Mouse (Mus musculus) embryonic facial prominence, embryonic 15.5 days (tissue): ENCODE measurements around the gene Tuba1b. TPM values are rescaled to one million over a fixed set of nuclear protein-coding genes. Genes with fewer than 3 reads are reported as not detected.

Source experiments
- ATAC-seq: fragments of 200-750 bp; cut with Nextera tagmentation; 2 replicates; pipeline ENCODE4 v1.8.0; 2017; ENCODE audit warnings: low read depth, moderate TSS enrichment; ENCODE audit not compliant: insufficient number of reproducible peaks, low FRiP score, low TSS enrichment
- H3K27ac ChIP-seq: fragments of 300-500 bp; sonication (generic); replicated peaks from 2 replicates; pipeline ENCODE4 v1.5.1; 2015; ENCODE audit warnings: mild to moderate bottlenecking, inconsistent platforms
- H3K27me3 ChIP-seq: fragments of 300-500 bp; sonication (generic); 2 replicates; pipeline ENCODE4 v1.6.1; 2015; ENCODE audit warnings: inconsistent platforms
- H3K36me3 ChIP-seq: fragments of 300-500 bp; sonication (generic); 2 replicates; pipeline ENCODE4 v1.6.1; 2015; ENCODE audit warnings: mild to moderate bottlenecking, inconsistent platforms
- H3K4me1 ChIP-seq: fragments of 300-500 bp; sonication (generic); 2 replicates; pipeline ENCODE4 v1.6.1; 2015; ENCODE audit warnings: inconsistent platforms
- H3K4me2 ChIP-seq: fragments of 300-500 bp; sonication (generic); replicated peaks from 2 replicates; pipeline ENCODE4 v1.6.1; 2015; ENCODE audit warnings: mild to moderate bottlenecking, inconsistent platforms
- H3K4me3 ChIP-seq: fragments of 300-500 bp; sonication (generic); replicated peaks from 2 replicates; pipeline ENCODE4 v1.5.1; 2015; ENCODE audit warnings: mild to moderate bottlenecking, inconsistent platforms
- H3K9ac ChIP-seq: fragments of 300-500 bp; sonication (generic); 2 replicates; pipeline ENCODE4 v1.6.1; 2015; ENCODE audit warnings: inconsistent platforms
- H3K9me3 ChIP-seq: fragments of 300-500 bp; sonication (generic); replicated peaks from 2 replicates; pipeline ENCODE4 v1.6.1; 2016; ENCODE audit warnings: inconsistent platforms
- WGBS: fragments of 180-500 bp; shearing (Covaris S2); methylation state at CpG from one replicate; pipeline ENCODE4 v1.1.7; 2015; 5-methylcytosine and 5-hydroxymethylcytosine counted together
- polyA plus RNA-seq: library from polyadenylated mRNA; unstranded; fragments of >200 nt; fragmentation: Nextera tagmentation; extraction: Ambion mirVana; gene quantifications from 2 replicates; pipeline ENCODE4 v1.2.1, GENCODE M21; 2015

Gene Tuba1b
- polyA plus RNA-seq, 1 experiment from 2014 or later = 1,514 TPM

DNA sequence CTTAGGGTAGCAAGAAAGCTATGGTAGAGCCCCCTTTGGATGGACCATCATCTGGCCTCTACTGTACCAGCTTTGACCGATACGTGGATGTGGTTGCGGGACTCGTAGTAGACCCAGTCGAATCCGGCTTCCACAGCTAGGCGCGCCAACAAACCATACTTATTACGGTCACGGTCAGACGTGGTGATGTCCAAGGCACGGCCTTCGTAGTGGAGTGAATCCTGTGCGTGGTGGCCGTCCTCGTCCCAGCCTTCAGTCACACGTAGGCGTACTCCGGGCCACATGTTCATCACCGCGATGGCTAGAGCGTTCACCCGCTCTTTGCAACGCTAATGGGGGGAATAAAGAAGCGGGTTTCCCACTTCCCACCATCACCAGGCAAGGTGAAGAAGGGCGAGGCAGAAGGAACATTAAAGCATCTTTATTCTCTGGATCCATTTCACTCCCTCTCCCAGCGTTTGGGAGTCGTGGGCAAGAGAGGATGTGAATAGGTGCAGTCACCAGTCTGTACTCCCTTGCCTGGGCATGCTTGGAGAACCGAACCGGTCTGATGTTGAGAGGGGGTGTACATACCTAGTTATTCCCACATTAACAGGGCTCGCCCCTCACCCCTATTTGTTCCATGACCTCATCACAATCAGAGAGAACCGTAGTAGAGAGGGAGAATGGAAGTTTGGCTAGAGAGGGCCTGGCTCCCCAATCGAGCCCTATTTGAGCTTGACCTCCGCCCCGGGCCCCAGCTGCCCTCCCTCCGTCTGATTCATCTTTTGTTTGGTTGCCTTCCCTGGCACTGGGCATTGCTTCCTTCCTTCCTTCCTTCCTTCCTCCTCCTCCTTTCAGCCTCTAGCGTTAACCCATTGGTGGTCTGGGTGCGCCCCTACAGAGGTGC, 39.4 kb downstream of the Tuba1b start:
- no peak overlapping the region for H3K27ac ChIP-seq
- H3K36me3 ChIP-seq = no peaks in the 10 kb centered on the region
- H3K4me3 ChIP-seq = peak overlapping the region; percentile 53
- peaks cover 48% of the 10 kb centered on the region for H3K4me1 ChIP-seq
- H3K9me3 ChIP-seq = no peaks in the 10 kb centered on the region
- H3K9ac ChIP-seq = no peak overlapping the region
- peak overlapping the region; percentile 98 for H3K4me2 ChIP-seq
- WGBS = 5% methylated on average over 38 of the region's 38 CpGs
- peaks cover 85% of the 10 kb centered on the region for H3K27me3 ChIP-seq
- no peak for ATAC-seq

DNA sequence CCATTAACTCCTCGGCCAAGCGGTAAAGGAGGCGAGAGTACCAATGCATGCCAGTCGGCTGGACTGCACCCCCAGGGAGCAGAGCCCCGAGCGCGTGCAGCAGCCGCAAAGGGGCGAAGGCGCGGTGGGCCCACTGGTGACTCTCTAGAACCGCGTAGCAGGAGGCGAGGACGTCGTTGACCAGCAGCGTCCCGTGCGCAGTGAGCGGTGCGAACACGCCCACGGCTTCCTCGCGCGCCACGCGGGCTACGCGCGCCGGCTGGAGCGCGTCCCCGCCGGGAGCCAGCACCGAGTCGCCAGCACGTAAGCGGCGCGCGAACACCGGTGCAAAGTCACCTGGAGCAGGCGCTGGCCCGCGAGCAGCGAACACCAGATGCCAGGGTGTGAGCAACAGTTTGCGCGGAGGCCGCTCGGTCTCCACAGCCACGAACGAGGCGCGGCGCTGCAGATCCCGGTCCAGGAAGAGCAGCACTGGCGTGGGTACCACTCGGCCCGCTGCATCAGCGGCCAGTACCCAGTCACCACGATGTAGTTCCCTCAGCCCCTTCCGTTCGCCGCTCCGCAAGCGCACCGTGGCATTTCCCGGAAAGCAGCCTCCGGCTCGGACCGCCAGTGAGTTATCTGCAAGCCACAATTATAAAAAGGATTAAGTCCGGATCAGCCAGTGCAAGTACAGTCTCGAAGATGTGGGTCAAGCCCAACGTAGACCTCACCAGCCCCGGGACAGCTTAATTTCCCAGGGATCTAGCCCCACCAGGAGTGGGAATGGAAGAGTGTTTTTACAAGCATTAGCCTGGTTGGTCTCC, 40.2 kb downstream of the Tuba1b start, which contains the start of gene Rhebl1:
Gene Rhebl1 (minus strand): TSS at position 601 of the 806 bp plus-strand sequence.
- WGBS = under 1% methylated on average over 77 of the region's 77 CpGs
- H3K4me1 ChIP-seq = peaks cover 48% of the 10 kb centered on the region
- ATAC-seq = no peak
- H3K27me3 ChIP-seq = peaks cover 77% of the 10 kb centered on the region
- H3K4me3 ChIP-seq = peak within 1 kb of the TSS; percentile 53
- H3K9ac ChIP-seq = peak within 1 kb of the TSS; percentile 45
- H3K4me2 ChIP-seq = peak within 1 kb of the TSS; percentile 98
- no peaks in the 10 kb centered on the region for H3K36me3 ChIP-seq
- no peak within 1 kb of the TSS for H3K27ac ChIP-seq
- no peaks in the 10 kb centered on the region for H3K9me3 ChIP-seq

GRCm38 (mm10) chr15:98893036-98893435, 41.3 kb downstream of the Tuba1b start:
- Histone ChIP-seq H3K36me3 (no peaks in the 10 kb centered on the region), H3K9me3 (no peaks in the 10 kb centered on the region), H3K4me3 (no peak overlapping the region), H3K27me3 (peaks cover 66% of the 10 kb centered on the region), H3K4me1 (peaks cover 41% of the 10 kb centered on the region), H3K9ac (no peak overlapping the region), H3K27ac (no peak overlapping the region), H3K4me2 (no peak overlapping the region)
- ATAC-seq = no peak
- WGBS = 57% methylated on average over 4 of the region's 4 CpGs

- Histone ChIP-seq H3K9ac (no peak overlapping the region), H3K27ac (no peak overlapping the region), H3K4me3 (no peak overlapping the region), H3K4me1 (peaks cover 33% of the 10 kb centered on the region), H3K4me2 (no peak overlapping the region), H3K27me3 (peaks cover 56% of the 10 kb centered on the region), H3K36me3 (no peaks in the 10 kb centered on the region), H3K9me3 (no peaks in the 10 kb centered on the region)
- WGBS = 39% methylated on average over 6 of the region's 6 CpGs
- peak; percentile 68; the same call in 1 of the 2 replicates for ATAC-seq
Measured at GRCm38 (mm10) chr15:98891907-98892606, 42.3 kb downstream of the Tuba1b start.

GRCm38 (mm10) chr15:98891198-98891742, 43.1 kb downstream of the Tuba1b start:
- peaks cover 32% of the 10 kb centered on the region for H3K4me1 ChIP-seq
- H3K36me3 ChIP-seq = no peaks in the 10 kb centered on the region
- H3K9me3 ChIP-seq = no peaks in the 10 kb centered on the region
- H3K4me3 ChIP-seq = peak overlapping the region; percentile 20; the same call in 1 of the 2 replicates
- peak overlapping the region; percentile 35; the same call in 1 of the 2 replicates for H3K4me2 ChIP-seq
- WGBS = 10% methylated on average over 19 of the region's 19 CpGs
- H3K27me3 ChIP-seq = peaks cover 49% of the 10 kb centered on the region
- H3K9ac ChIP-seq = no peak overlapping the region
- no peak overlapping the region for H3K27ac ChIP-seq
- no peak for ATAC-seq

DNA sequence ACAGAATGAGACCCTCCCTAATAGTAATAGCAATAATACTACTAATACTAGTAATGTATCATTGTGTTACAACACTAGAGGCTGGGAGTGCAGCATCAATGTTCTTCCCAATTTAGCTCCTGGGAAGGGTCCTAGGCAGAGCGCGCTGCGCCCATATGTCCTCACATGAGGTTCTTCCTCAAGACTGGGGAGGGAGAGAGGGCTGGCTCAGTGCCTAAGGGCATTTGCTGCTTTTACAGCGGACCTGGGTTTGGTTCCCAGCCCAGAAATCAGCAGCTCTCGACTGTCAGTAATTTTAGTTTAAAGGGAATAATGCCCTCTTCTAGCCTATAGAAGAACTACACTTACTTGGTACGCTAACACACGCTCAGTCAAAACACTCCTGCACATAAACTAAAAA, 46.8 kb downstream of the Tuba1b start:
- Histone ChIP-seq H3K36me3 (no peaks in the 10 kb centered on the region), H3K9ac (no peak overlapping the region), H3K9me3 (no peaks in the 10 kb centered on the region), H3K27me3 (peaks cover 12% of the 10 kb centered on the region), H3K4me3 (no peak overlapping the region), H3K4me2 (no peak overlapping the region), H3K27ac (no peak overlapping the region), H3K4me1 (0 out of 2 replicates have a peak, but pooled peaks cover 3% of the 10 kb centered on the region)
- 70% methylated on average over 7 of the region's 7 CpGs for WGBS
- no peak for ATAC-seq

DNA sequence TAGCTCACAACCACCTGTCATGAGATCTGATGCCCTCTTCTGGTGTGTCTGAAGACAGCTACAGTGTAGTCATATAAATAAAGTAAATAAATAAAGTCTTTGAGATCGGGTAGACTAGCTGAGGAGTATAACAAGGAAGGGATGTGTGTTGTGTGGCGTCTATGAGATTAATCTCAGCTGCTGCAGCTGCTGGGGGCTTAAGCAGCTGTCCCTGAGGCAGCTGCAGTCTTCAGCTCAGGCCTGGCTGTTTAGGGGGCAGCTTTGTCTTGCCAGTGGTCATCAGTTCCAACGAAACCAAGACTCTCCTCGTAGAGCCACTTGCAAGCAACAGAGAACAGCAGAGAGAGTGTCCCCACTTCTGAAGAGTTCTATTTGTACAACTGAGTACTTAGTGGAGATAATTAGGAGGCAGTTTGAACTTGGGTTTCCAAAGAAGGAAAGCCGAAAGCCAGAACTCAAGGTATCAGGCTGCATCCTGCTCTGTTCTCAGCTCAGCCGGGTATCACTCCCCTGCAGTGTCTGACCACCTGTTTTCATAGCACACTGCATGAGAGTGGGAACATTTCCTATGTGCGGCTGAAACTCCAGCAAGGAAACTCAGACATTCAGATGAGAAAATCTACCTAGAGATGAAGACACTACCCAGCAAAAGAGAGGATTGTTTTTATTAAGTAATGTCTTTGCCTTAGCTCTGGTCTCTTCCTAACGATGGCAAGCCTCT, 47.5 kb downstream of the Tuba1b start:
- H3K27ac ChIP-seq = 0 out of 2 replicates have a peak overlapping the region, but pooled peaks have one; percentile 11
- WGBS = 56% methylated on average over 8 of the region's 8 CpGs
- ATAC-seq = peak; percentile 69; the same call in 1 of the 2 replicates

DNA sequence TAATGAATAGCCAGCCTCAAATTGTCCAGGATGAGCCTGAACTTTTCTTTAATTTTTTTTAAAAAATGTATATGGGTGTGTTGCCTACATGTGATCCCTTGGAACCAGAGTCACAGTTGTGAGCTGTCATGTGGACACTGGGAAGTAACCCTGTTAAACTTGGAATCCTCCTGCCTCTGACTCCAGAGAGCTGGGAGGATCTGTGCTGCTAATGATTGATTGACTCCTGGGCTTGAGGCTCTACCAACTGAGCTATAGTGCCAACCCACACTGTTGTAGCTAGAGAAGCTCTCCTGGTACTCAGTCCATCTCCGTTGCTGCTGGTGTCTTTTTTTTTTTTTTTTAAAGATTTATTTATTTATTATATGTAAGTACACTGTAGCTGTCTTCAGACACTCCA, 50.3 kb downstream of the Tuba1b start:
- Histone ChIP-seq H3K36me3 (no peaks in the 10 kb centered on the region), H3K27me3 (no peaks in the 10 kb centered on the region), H3K9me3 (no peaks in the 10 kb centered on the region), H3K9ac (no peak overlapping the region), H3K4me1 (peaks cover 10% of the 10 kb centered on the region), H3K4me2 (no peak overlapping the region), H3K4me3 (no peak overlapping the region), H3K27ac (no peak overlapping the region)
- WGBS = 74% methylated on average over 1 of the region's 1 CpGs
- ATAC-seq = no peak

More for the DNA sequence above, 47.5 kb downstream of the Tuba1b start:
- H3K9me3 ChIP-seq = no peaks in the 10 kb centered on the region
- no peak overlapping the region for H3K4me2 ChIP-seq
- no peaks in the 10 kb centered on the region for H3K36me3 ChIP-seq
- H3K4me1 ChIP-seq = 0 out of 2 replicates have a peak, but pooled peaks cover 3% of the 10 kb centered on the region
- peaks cover 7% of the 10 kb centered on the region; the same call in 1 of the 2 replicates for H3K27me3 ChIP-seq
- no peak overlapping the region for H3K4me3 ChIP-seq
- H3K9ac ChIP-seq = no peak overlapping the region

DNA sequence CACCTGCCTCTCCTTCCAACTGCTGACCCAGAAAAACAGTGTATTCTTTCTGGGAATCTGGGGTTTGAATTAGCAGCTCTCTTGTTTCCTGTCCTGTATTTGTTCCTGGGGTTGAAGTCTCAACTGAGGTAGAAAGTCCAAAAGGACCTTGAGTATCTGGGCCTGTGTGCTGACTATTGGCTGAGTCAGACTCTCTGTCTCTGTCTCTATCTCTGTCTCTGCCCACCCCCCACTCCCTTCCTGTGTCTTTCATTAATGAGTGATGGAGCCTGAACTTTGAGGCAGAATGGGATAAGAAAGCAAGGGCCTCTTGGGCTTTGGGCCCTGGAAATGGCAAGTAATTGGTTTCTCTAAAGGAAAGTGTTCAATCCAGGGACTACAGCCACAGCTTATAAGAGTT, 50.7 kb downstream of the Tuba1b start:
- Histone ChIP-seq H3K4me1 (peaks cover 10% of the 10 kb centered on the region), H3K27ac (no peak overlapping the region), H3K27me3 (no peaks in the 10 kb centered on the region), H3K4me2 (no peak overlapping the region), H3K36me3 (no peaks in the 10 kb centered on the region), H3K9me3 (no peaks in the 10 kb centered on the region), H3K9ac (no peak overlapping the region), H3K4me3 (no peak overlapping the region)
- ATAC-seq = no peak

DNA sequence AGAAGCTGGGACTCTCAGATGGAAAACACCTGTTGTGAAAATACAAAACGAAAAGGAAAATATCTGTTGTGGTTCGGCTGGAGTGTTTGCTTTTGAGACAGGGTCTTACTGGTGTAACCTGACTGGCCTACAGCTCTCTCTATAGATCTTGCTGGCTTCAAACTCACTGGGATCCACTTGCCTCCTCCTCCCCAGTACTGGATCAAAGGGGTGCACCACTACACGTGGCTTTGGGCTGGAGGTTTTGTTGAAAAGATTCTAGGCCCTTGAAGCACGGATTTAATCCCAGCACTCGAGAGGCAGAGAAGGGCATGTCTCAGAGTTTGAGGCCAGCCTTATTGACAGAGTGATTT, 52.7 kb downstream of the Tuba1b start:
- Histone ChIP-seq H3K4me1 (peaks cover 10% of the 10 kb centered on the region), H3K36me3 (no peaks in the 10 kb centered on the region), H3K9ac (no peak overlapping the region), H3K4me2 (peak overlapping the region; percentile 86), H3K9me3 (no peaks in the 10 kb centered on the region), H3K27me3 (no peaks in the 10 kb centered on the region), H3K27ac (no peak overlapping the region), H3K4me3 (peak overlapping the region; percentile 76)
- no peak for ATAC-seq
- WGBS = 5% methylated on average over 5 of the region's 5 CpGs
